Mouse (Mus musculus): ENCODE results near the gene Sesn1. TPM values are rescaled to one million over a fixed set of nuclear protein-coding genes. Genes with fewer than 3 reads are reported as not detected.
A peak's percentile ranks its signal among the peaks of the same experiment; 100 is the strongest.

The Sesn1 gene
- total and polyA plus RNA-seq, 2 experiments = 5.7 to 24.6 TPM

GRCm38 (mm10) chr10:41767254-41767653, 42.5 kb upstream of the Sesn1 start:
- DNase-seq (ENCODE audit: extremely low read depth, low read depth, low spot score) = no peak
- no peak overlapping the region for H3K27ac ChIP-seq (replicated peaks; ENCODE audit: insufficient read depth, low read depth, low read length)
- no peaks in the 10 kb centered on the region for H3K36me3 ChIP-seq (ENCODE audit: control insufficient read depth, insufficient read depth, low read length)
- no peaks in the 10 kb centered on the region for H3K27me3 ChIP-seq (ENCODE audit: control insufficient read depth, insufficient read depth, low read length)
- no peak overlapping the region for H3K9ac ChIP-seq (ENCODE audit: low read depth, low read length)
- no peaks in the 10 kb centered on the region for H3K79me2 ChIP-seq (ENCODE audit: control insufficient read depth, insufficient read depth, low read length)
- TF ChIP-seq POLR2A (IDR thresholded peaks at IDR 0.05; ENCODE audit: extremely low read depth, insufficient read depth, low read length) = no peak
- TF ChIP-seq CTCF (IDR thresholded peaks at IDR 0.05; ENCODE audit: low read depth, low read length) = no peak
- no peaks in the 10 kb centered on the region for H3K4me1 ChIP-seq (ENCODE audit: control insufficient read depth, insufficient read depth, low read length)
- no peak overlapping the region for H3K4me3 ChIP-seq (ENCODE audit: insufficient read depth, low read depth, low read length)
- WGBS = 84% methylated on average over 6 of the region's 6 CpGs

- Histone ChIP-seq H3K27ac (replicated peaks; ENCODE audit: insufficient read depth, low read depth, low read length) (no peak overlapping the region), H3K36me3 (ENCODE audit: control insufficient read depth, insufficient read depth, low read length) (no peaks in the 10 kb centered on the region), H3K4me1 (ENCODE audit: control insufficient read depth, insufficient read depth, low read length) (no peaks in the 10 kb centered on the region), H3K9ac (ENCODE audit: low read depth, low read length) (no peak overlapping the region), H3K4me3 (ENCODE audit: insufficient read depth, low read depth, low read length) (no peak overlapping the region), H3K79me2 (ENCODE audit: control insufficient read depth, insufficient read depth, low read length) (no peaks in the 10 kb centered on the region; the same call in 1 of the 2 replicates), H3K27me3 (ENCODE audit: control insufficient read depth, insufficient read depth, low read length) (no peaks in the 10 kb centered on the region)
- 98% methylated on average over 6 of the region's 6 CpGs for WGBS
- no peak for TF ChIP-seq POLR2A (IDR thresholded peaks at IDR 0.05; ENCODE audit: extremely low read depth, insufficient read depth, low read length)
- TF ChIP-seq CTCF (IDR thresholded peaks at IDR 0.05; ENCODE audit: low read depth, low read length) = no peak
- no peak for DNase-seq (ENCODE audit: extremely low read depth, low read depth, low spot score)
Measured at GRCm38 (mm10) chr10:41792375-41792774, 17.4 kb upstream of the Sesn1 start.

- WGBS = 96% methylated on average over 8 of the region's 8 CpGs
- H3K27me3 ChIP-seq (ENCODE audit: control insufficient read depth, insufficient read depth, low read length) = no peaks in the 10 kb centered on the region
- no peak overlapping the region for H3K27ac ChIP-seq (replicated peaks; ENCODE audit: insufficient read depth, low read depth, low read length)
- H3K79me2 ChIP-seq (ENCODE audit: control insufficient read depth, insufficient read depth, low read length) = no peaks in the 10 kb centered on the region; the same call in 1 of the 2 replicates
- no peak overlapping the region for H3K9ac ChIP-seq (ENCODE audit: low read depth, low read length)
- no peak for TF ChIP-seq POLR2A (IDR thresholded peaks at IDR 0.05; ENCODE audit: extremely low read depth, insufficient read depth, low read length)
- no peak for TF ChIP-seq CTCF (IDR thresholded peaks at IDR 0.05; ENCODE audit: low read depth, low read length)
- no peak overlapping the region for H3K4me3 ChIP-seq (ENCODE audit: insufficient read depth, low read depth, low read length)
- DNase-seq (ENCODE audit: extremely low read depth, low read depth, low spot score) = no peak
- H3K4me1 ChIP-seq (ENCODE audit: control insufficient read depth, insufficient read depth, low read length) = no peaks in the 10 kb centered on the region
- H3K36me3 ChIP-seq (ENCODE audit: control insufficient read depth, insufficient read depth, low read length) = peaks cover 13% of the 10 kb centered on the region; the same call in 1 of the 2 replicates
Measured at GRCm38 (mm10) chr10:41797253-41797652, 12.5 kb upstream of the Sesn1 start.

GRCm38 (mm10) chr10:41803467-41803866, 6.3 kb upstream of the Sesn1 start:
- 65% methylated on average over 8 of the region's 8 CpGs for WGBS
- Histone ChIP-seq H3K36me3 (ENCODE audit: control insufficient read depth, insufficient read depth, low read length) (peaks cover 13% of the 10 kb centered on the region; the same call in 1 of the 2 replicates), H3K27ac (replicated peaks; ENCODE audit: insufficient read depth, low read depth, low read length) (no peak overlapping the region), H3K4me1 (ENCODE audit: control insufficient read depth, insufficient read depth, low read length) (peaks cover 5% of the 10 kb centered on the region), H3K79me2 (ENCODE audit: control insufficient read depth, insufficient read depth, low read length) (no peaks in the 10 kb centered on the region; the same call in 1 of the 2 replicates), H3K9ac (ENCODE audit: low read depth, low read length) (no peak overlapping the region), H3K27me3 (ENCODE audit: control insufficient read depth, insufficient read depth, low read length) (no peaks in the 10 kb centered on the region), H3K4me3 (ENCODE audit: insufficient read depth, low read depth, low read length) (no peak overlapping the region)
- TF ChIP-seq POLR2A (IDR thresholded peaks at IDR 0.05; ENCODE audit: extremely low read depth, insufficient read depth, low read length) (no peak), CTCF (IDR thresholded peaks at IDR 0.05; ENCODE audit: low read depth, low read length) (no peak)
- peak; percentile 59 for DNase-seq (ENCODE audit: extremely low read depth, low read depth, low spot score)

- H3K79me2 ChIP-seq (ENCODE audit: control insufficient read depth, insufficient read depth, low read length) = no peaks in the 10 kb centered on the region; the same call in 1 of the 2 replicates
- peaks cover 13% of the 10 kb centered on the region; the same call in 1 of the 2 replicates for H3K36me3 ChIP-seq (ENCODE audit: control insufficient read depth, insufficient read depth, low read length)
- peaks cover 5% of the 10 kb centered on the region for H3K4me1 ChIP-seq (ENCODE audit: control insufficient read depth, insufficient read depth, low read length)
- no peak overlapping the region for H3K9ac ChIP-seq (ENCODE audit: low read depth, low read length)
- H3K4me3 ChIP-seq (ENCODE audit: insufficient read depth, low read depth, low read length) = no peak overlapping the region
- no peak for DNase-seq (ENCODE audit: extremely low read depth, low read depth, low spot score)
- H3K27ac ChIP-seq (replicated peaks; ENCODE audit: insufficient read depth, low read depth, low read length) = no peak overlapping the region
- 77% methylated on average over 3 of the region's 3 CpGs for WGBS
- H3K27me3 ChIP-seq (ENCODE audit: control insufficient read depth, insufficient read depth, low read length) = no peaks in the 10 kb centered on the region
- TF ChIP-seq POLR2A (IDR thresholded peaks at IDR 0.05; ENCODE audit: extremely low read depth, insufficient read depth, low read length) = no peak
- no peak for TF ChIP-seq CTCF (IDR thresholded peaks at IDR 0.05; ENCODE audit: low read depth, low read length)
Measured at GRCm38 (mm10) chr10:41804711-41805110, 5.0 kb upstream of the Sesn1 start.

- Histone ChIP-seq H3K4me3 (ENCODE audit: insufficient read depth, low read depth, low read length) (no peak overlapping the region), H3K9ac (ENCODE audit: low read depth, low read length) (no peak overlapping the region), H3K36me3 (ENCODE audit: control insufficient read depth, insufficient read depth, low read length) (peaks cover 7% of the 10 kb centered on the region; the same call in 1 of the 2 replicates), H3K79me2 (ENCODE audit: control insufficient read depth, insufficient read depth, low read length) (no peaks in the 10 kb centered on the region; the same call in 1 of the 2 replicates), H3K4me1 (ENCODE audit: control insufficient read depth, insufficient read depth, low read length) (peaks cover 6% of the 10 kb centered on the region), H3K27me3 (ENCODE audit: control insufficient read depth, insufficient read depth, low read length) (no peaks in the 10 kb centered on the region), H3K27ac (replicated peaks; ENCODE audit: insufficient read depth, low read depth, low read length) (peak overlapping the region; percentile 64)
- 52% methylated on average over 2 of the region's 2 CpGs for WGBS
- peak; percentile 83 for DNase-seq (ENCODE audit: extremely low read depth, low read depth, low spot score)
- TF ChIP-seq CTCF (IDR thresholded peaks at IDR 0.05; ENCODE audit: low read depth, low read length) (no peak), POLR2A (IDR thresholded peaks at IDR 0.05; ENCODE audit: extremely low read depth, insufficient read depth, low read length) (no peak)
Measured at GRCm38 (mm10) chr10:41805729-41806355, 3.9 kb upstream of the Sesn1 start.

Data from liver, adult 2 months (tissue).